Mouse (Mus musculus) gastrocnemius, adult 2 months (tissue): ENCODE results near the gene Ergic3. TPM values are rescaled to one million over a fixed set of nuclear protein-coding genes. Genes with fewer than 3 reads are reported as not detected.

Source experiments
- DNase-seq: peaks from one replicate; pipeline ENCODE4 v3.0.0; 2022
- H3K27ac ChIP-seq: fragments of 200-600 bp; 2 replicates; pipeline ENCODE4 v1.8.1; 2022; ENCODE audit warnings: mild to moderate bottlenecking
- H3K4me3 ChIP-seq: fragments of 200-600 bp; 2 replicates; pipeline ENCODE4 v1.8.1; 2022; ENCODE audit warnings: mild to moderate bottlenecking, moderate library complexity
- CTCF ChIP-seq: fragments of 200-600 bp; IDR thresholded peaks from 2 replicates; pipeline ENCODE4 v1.8.1; 2022; ENCODE audit warnings: antibody characterized with exemption, mild to moderate bottlenecking, moderate library complexity
- intact Hi-C: fragments of 180-260 bp; cut with DNase I; formaldehyde crosslinking; loops from one replicate; pipeline ENCODE4 v1.15.1; 2025
- long read RNA-seq, 2 experiments: library from polyadenylated mRNA; stranded (forward); transcript quantifications; one replicate each; pipeline ENCODE4 v2.0.0; 2021
- total RNA-seq, 2 experiments: library from RNA; stranded (reverse); gene quantifications; 2 replicates each; pipeline ENCODE4 v1.2.3; 2021

The Ergic3 gene
- 10 to 100 TPM; 41.3 to 47.4 TPM for total RNA-seq
- long read RNA-seq, experiment 1, transcript Ergic3-201 (13 exons, 1,377 nt), result major isoform, 118 of 131 reads
- long read RNA-seq, experiment 1, partial matches to known transcripts, result 5 of 131 reads
- long read RNA-seq, experiment 1, other reads (novel, unspliced or antisense), result 8 of 131 reads
- long read RNA-seq, experiment 2, transcript Ergic3-201 (13 exons, 1,377 nt), result major isoform, 96 of 101 reads
- long read RNA-seq, experiment 2, partial matches to known transcripts, result 0 of 101 reads
- long read RNA-seq, experiment 2, other reads (novel, unspliced or antisense), result 4 of 101 reads

- peak within 1 kb of the TSS; percentile 90 for H3K27ac ChIP-seq
These were observed at the start of gene Ergic3, which contains the start of gene 6430550D23Rik for GRCm38 (mm10) chr2:156007888-156008532. TSS of gene Ergic3 (plus strand) at chr2:156008045. TSS of gene 6430550D23Rik (minus strand) at chr2:156007977.

GRCm38 (mm10) chr2:155959981-155960380, 47.9 kb upstream of the Ergic3 start:
- DNase-seq, result no peak
- intact Hi-C loops, result loop anchor here (5.0 to 10.0 kb wide), 2 partner anchors 182 to 315 kb away; partner anchors contain the start of genes Nfs1 and Romo1
- no peak for TF ChIP-seq CTCF
- H3K27ac ChIP-seq, result no peak overlapping the region
- H3K4me3 ChIP-seq, result no peak overlapping the region

More at GRCm38 (mm10) chr2:156007888-156008532, at the start of gene Ergic3, which contains the start of gene 6430550D23Rik:
- TF ChIP-seq CTCF, result no peak
- peak; percentile 99 for DNase-seq
- intact Hi-C loops, result loop anchor here (2.0 kb wide), 1 partner anchor 71 kb away; no protein-coding TSS in a partner anchor
- peak within 1 kb of the TSS; percentile 80 for H3K4me3 ChIP-seq

- intact Hi-C loops, result loop anchor here (5.0 to 10.0 kb wide), 2 partner anchors 180 to 313 kb away; partner anchors contain the start of genes Nfs1 and Romo1
- H3K4me3 ChIP-seq, result no peak overlapping the region
- DNase-seq, result no peak
- TF ChIP-seq CTCF, result no peak
- no peak overlapping the region for H3K27ac ChIP-seq
These were observed 46.0 kb upstream of the Ergic3 start for GRCm38 (mm10) chr2:155961862-155962261.

- Histone ChIP-seq H3K4me3 (no peak overlapping the region), H3K27ac (no peak overlapping the region)
- DNase-seq, result no peak
- TF ChIP-seq CTCF, result peak; percentile 65
- intact Hi-C loops, result loop anchor here (5.0 to 10.0 kb wide), 2 partner anchors 179 to 312 kb away; partner anchors contain the start of genes Nfs1 and Romo1
These were observed 44.9 kb upstream of the Ergic3 start for GRCm38 (mm10) chr2:155962991-155963390.

GRCm38 (mm10) chr2:155973348-155973747, 34.5 kb upstream of the Ergic3 start:
- H3K27ac ChIP-seq, result no peak overlapping the region
- no peak for DNase-seq
- no peak for TF ChIP-seq CTCF
- intact Hi-C loops, result no loop called here
- no peak overlapping the region for H3K4me3 ChIP-seq

- TF ChIP-seq CTCF, result no peak
- no peak for DNase-seq
- intact Hi-C loops, result no loop called here
- Histone ChIP-seq H3K27ac (no peak overlapping the region), H3K4me3 (no peak overlapping the region)
These were observed 33.6 kb upstream of the Ergic3 start for GRCm38 (mm10) chr2:155974087-155974731.

GRCm38 (mm10) chr2:155979328-155979991, 28.4 kb upstream of the Ergic3 start:
- no peak for TF ChIP-seq CTCF
- H3K4me3 ChIP-seq, result peak overlapping the region; percentile 60
- intact Hi-C loops, result no loop called here
- peak overlapping the region; percentile 36 for H3K27ac ChIP-seq
- DNase-seq, result no peak

GRCm38 (mm10) chr2:155985776-155986175, 22.1 kb upstream of the Ergic3 start:
- no peak overlapping the region for H3K4me3 ChIP-seq
- H3K27ac ChIP-seq, result no peak overlapping the region
- no peak for TF ChIP-seq CTCF
- no peak for DNase-seq
- intact Hi-C loops, result no loop called here

- TF ChIP-seq CTCF, result no peak
- no peak for DNase-seq
- intact Hi-C loops, result no loop called here
- Histone ChIP-seq H3K27ac (no peak overlapping the region), H3K4me3 (no peak overlapping the region)
These were observed 20.7 kb upstream of the Ergic3 start for GRCm38 (mm10) chr2:155987131-155987530.

GRCm38 (mm10) chr2:155989085-155989484, 18.8 kb upstream of the Ergic3 start:
- DNase-seq, result no peak
- intact Hi-C loops, result no loop called here
- H3K27ac ChIP-seq, result no peak overlapping the region
- H3K4me3 ChIP-seq, result no peak overlapping the region
- no peak for TF ChIP-seq CTCF

- Histone ChIP-seq H3K27ac (no peak overlapping the region), H3K4me3 (no peak overlapping the region)
- intact Hi-C loops, result no loop called here
- no peak for DNase-seq
- no peak for TF ChIP-seq CTCF
These were observed 16.7 kb upstream of the Ergic3 start for GRCm38 (mm10) chr2:155991151-155991550.

- peak; percentile 16; the same call in 1 of the 2 replicates for TF ChIP-seq CTCF
- Histone ChIP-seq H3K27ac (peak overlapping the region; percentile 66), H3K4me3 (no peak overlapping the region)
- peak; percentile 84 for DNase-seq
- intact Hi-C loops, result no loop called here
These were observed 16.0 kb upstream of the Ergic3 start for GRCm38 (mm10) chr2:155991863-155992321.
